Mouse (Mus musculus) midbrain, postnatal 0 days (tissue): ENCODE data around the gene Map3k3. TPM values are rescaled to one million over a fixed set of nuclear protein-coding genes. Genes with fewer than 3 reads are reported as not detected.

Source experiments
- ATAC-seq: fragments of 200-750 bp; cut with Nextera tagmentation; 2 replicates; pipeline ENCODE4 v1.8.0; 2017; ENCODE audit warnings: moderate number of reproducible peaks, mild to moderate bottlenecking, moderate TSS enrichment, moderate library complexity; ENCODE audit not compliant: low FRiP score
- DNase-seq: peaks from one replicate; pipeline ENCODE4 v3.0.0-alpha.2; 2015; ENCODE audit warnings: low spot score
- H3K27ac ChIP-seq: fragments of 300-500 bp; sonication (generic); 2 replicates; pipeline ENCODE4 v1.5.1; 2014; ENCODE audit warnings: low read depth, mild to moderate bottlenecking, low read length, mixed read lengths
- H3K27me3 ChIP-seq: fragments of 300-500 bp; sonication (generic); 2 replicates; pipeline ENCODE4 v1.6.1; 2014; ENCODE audit warnings: low read length, control low read depth, mixed read lengths; ENCODE audit not compliant: insufficient read depth
- H3K36me3 ChIP-seq: fragments of 300-500 bp; sonication (generic); 2 replicates; pipeline ENCODE4 v1.6.1; 2014; ENCODE audit warnings: low read length, control low read depth, mixed read lengths; ENCODE audit not compliant: insufficient read depth
- H3K4me1 ChIP-seq: fragments of 300-500 bp; sonication (generic); 2 replicates; pipeline ENCODE4 v1.6.1; 2014; ENCODE audit warnings: mild to moderate bottlenecking, control low read depth, antibody characterized with exemption, low read length, mixed read lengths; ENCODE audit not compliant: insufficient read depth
- H3K4me2 ChIP-seq: fragments of 300-500 bp; sonication (generic); 2 replicates; pipeline ENCODE4 v1.6.1; 2014; ENCODE audit warnings: low read depth, mild to moderate bottlenecking, low read length, mixed read lengths; ENCODE audit not compliant: poor library complexity, severe bottlenecking
- H3K4me3 ChIP-seq: fragments of 300-500 bp; sonication (generic); 2 replicates; pipeline ENCODE4 v1.5.1; 2014; ENCODE audit warnings: low read depth, mild to moderate bottlenecking, low read length, moderate library complexity
- H3K9ac ChIP-seq: fragments of 300-500 bp; sonication (generic); replicated peaks from 2 replicates; pipeline ENCODE4 v1.6.1; 2014; ENCODE audit warnings: mild to moderate bottlenecking, low read length, moderate library complexity, mixed read lengths; ENCODE audit not compliant: poor library complexity, severe bottlenecking
- H3K9me3 ChIP-seq: fragments of 300-500 bp; sonication (generic); 2 replicates; pipeline ENCODE4 v1.6.1; 2016; ENCODE audit warnings: low read length, control low read depth
- CTCF ChIP-seq: IDR thresholded peaks from 2 replicates; pipeline ENCODE4 v1.5.1; 2016; ENCODE audit warnings: antibody characterized with exemption, mild to moderate bottlenecking
- WGBS: fragments of 180-500 bp; shearing (Covaris S2); extraction: QIAGEN DNeasy Blood & Tissue Kit; methylation state at CpG from one replicate; pipeline ENCODE4 v1.1.7; 2014; 5-methylcytosine and 5-hydroxymethylcytosine counted together
- polyA plus RNA-seq: library from polyadenylated mRNA; unstranded; fragments of >200 nt; fragmentation: Nextera tagmentation; extraction: Ambion mirVana; gene quantifications from 2 replicates; pipeline ENCODE4 v1.2.1, GENCODE M21; 2015
- total RNA-seq: library from RNA; depleted of rRNA; stranded (reverse); fragments of >200 nt; gene quantifications from 2 replicates; pipeline ENCODE4 v1.2.3, GENCODE M21; 2014; rRNA removed

Gene Map3k3
- total and polyA plus RNA-seq, 2 experiments from 2014 or later = 9.2 to 26.4 TPM

DNA sequence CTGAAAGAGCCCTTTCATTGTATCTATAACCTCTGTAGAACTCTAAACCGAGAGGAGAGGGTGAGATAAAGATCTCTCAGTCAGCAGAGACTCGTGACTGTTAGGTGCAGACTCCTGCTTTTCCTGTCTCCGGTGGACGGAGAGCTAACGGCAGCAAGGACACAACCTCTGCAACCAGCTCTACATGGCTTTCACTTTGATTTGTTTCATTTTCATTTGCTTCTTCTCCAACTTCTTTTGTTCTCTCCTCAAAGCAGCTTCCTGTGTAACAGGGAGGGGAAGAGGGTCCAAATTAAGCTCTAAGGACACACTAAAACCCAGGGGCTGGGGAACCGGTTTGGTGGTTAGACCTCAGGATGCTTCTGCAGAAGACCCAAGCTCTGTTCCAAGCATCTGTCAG is 116.3 kb downstream of the Map3k3 start:
- no peak overlapping the region for H3K4me3 ChIP-seq
- ATAC-seq (no peak), DNase-seq (no peak)
- H3K36me3 ChIP-seq = peaks cover 48% of the 10 kb centered on the region
- no peak overlapping the region for H3K9ac ChIP-seq
- no peaks in the 10 kb centered on the region for H3K9me3 ChIP-seq
- H3K4me2 ChIP-seq = no peak overlapping the region
- no peaks in the 10 kb centered on the region for H3K4me1 ChIP-seq
- no peak for TF ChIP-seq CTCF
- no peak overlapping the region for H3K27ac ChIP-seq
- WGBS = 77% methylated on average over 6 of the region's 6 CpGs
- H3K27me3 ChIP-seq = no peaks in the 10 kb centered on the region

DNA sequence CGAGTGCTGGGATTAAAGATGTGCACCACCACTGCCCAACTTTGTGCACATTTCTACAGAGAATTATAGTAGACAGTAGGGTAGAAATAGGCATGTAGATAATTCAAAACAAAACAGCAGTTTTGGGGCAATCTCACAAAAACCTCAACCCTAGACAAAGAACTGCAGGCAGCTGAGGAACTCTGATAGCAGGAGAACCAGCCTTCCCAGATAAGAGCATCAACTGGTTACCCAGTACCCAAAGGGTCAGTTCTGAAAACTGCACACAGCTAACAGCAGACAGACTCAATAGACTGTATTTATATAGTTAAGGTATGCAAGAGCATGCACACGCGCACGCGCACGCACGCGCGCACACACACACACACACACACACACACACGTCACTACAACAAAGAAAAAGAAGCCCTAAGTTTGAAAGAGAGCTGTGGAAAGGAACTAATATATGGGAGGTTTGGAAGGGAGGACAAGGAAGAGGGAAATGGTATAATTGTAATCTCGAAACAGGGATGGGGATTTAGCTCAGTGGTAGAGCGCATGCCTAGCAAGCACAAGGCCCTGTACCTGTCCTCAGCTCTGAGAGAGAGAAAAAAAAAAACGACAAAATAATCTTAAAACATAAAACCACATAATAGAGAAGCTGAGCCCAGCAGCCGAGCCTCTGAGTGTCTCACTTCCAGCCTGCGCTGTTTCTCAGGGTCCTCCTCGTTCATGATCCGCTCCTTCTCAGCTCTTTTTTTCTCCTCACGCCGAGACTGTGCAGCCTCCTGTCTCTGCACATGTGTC is 117.1 kb downstream of the Map3k3 start:
- Histone ChIP-seq H3K4me1 (no peaks in the 10 kb centered on the region), H3K27ac (no peak overlapping the region), H3K9ac (no peak overlapping the region), H3K27me3 (no peaks in the 10 kb centered on the region), H3K36me3 (peaks cover 50% of the 10 kb centered on the region), H3K4me2 (no peak overlapping the region), H3K9me3 (no peaks in the 10 kb centered on the region), H3K4me3 (no peak overlapping the region)
- 96% methylated on average over 19 of the region's 19 CpGs for WGBS
- no peak for DNase-seq
- TF ChIP-seq CTCF = no peak
- ATAC-seq = no peak

DNA sequence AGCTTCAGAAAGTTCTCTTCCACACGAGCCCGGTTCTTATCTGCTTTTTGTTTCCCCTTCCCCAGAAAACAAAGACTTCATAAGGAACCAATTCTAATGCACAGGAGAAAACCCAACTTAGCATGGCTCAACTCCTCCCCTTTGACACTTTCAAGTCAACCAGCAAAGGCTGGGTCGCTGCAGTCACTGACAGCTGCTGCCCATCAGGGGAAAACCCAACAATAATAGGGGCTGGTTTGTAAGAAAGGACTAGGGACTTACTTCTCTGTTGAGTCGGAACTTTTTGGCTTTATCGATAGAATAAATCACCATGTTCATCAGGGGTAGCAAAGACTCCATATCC is 117.7 kb downstream of the Map3k3 start, which contains the start of gene Strada:
Gene Strada (minus strand): TSS at position 46 of the 343 bp plus-strand sequence.
- Histone ChIP-seq H3K27me3 (no peaks in the 10 kb centered on the region), H3K9me3 (no peaks in the 10 kb centered on the region), H3K4me2 (no peak within 1 kb of the TSS), H3K9ac (no peak within 1 kb of the TSS), H3K4me1 (no peaks in the 10 kb centered on the region), H3K27ac (no peak within 1 kb of the TSS), H3K4me3 (no peak within 1 kb of the TSS), H3K36me3 (peaks cover 55% of the 10 kb centered on the region)
- TF ChIP-seq CTCF = no peak
- no peak for DNase-seq
- 91% methylated on average over 5 of the region's 5 CpGs for WGBS
- no peak for ATAC-seq

Other genes with a start within 250 kb of the Map3k3 start
- gene Cyb561, start 131.3 kb upstream of the Map3k3 start, total RNA-seq = 64.2 and 69.7 TPM in 2 replicates
- gene Cyb561, start 131.3 kb upstream of the Map3k3 start, polyA plus RNA-seq = 76.7 and 79.6 TPM in 2 replicates
- 25.1 and 27.0 TPM in 2 replicates for gene Ace, start 116.7 kb upstream of the Map3k3 start, total RNA-seq
- 10.0 and 10.1 TPM in 2 replicates for gene Ace, start 116.7 kb upstream of the Map3k3 start, polyA plus RNA-seq
- not detected in 2 replicates for gene Ace3, start 89.9 kb upstream of the Map3k3 start, total RNA-seq
- 0.07 TPM in 1 of 2 replicates, not detected in the other for gene Ace3, start 89.9 kb upstream of the Map3k3 start, polyA plus RNA-seq
- 3.1 TPM in 2 replicates for gene Kcnh6, start 76.5 kb upstream of the Map3k3 start, total RNA-seq
- gene Kcnh6, start 76.5 kb upstream of the Map3k3 start, polyA plus RNA-seq = 2.8 and 3.1 TPM in 2 replicates
- gene Dcaf7, start 47.7 kb upstream of the Map3k3 start, total RNA-seq = 313 and 343 TPM in 2 replicates
- 166 and 170 TPM in 2 replicates for gene Dcaf7, start 47.7 kb upstream of the Map3k3 start, polyA plus RNA-seq
- 17.3 and 18.6 TPM in 2 replicates for gene Taco1, start 18.6 kb upstream of the Map3k3 start, total RNA-seq
- gene Taco1, start 18.6 kb upstream of the Map3k3 start, polyA plus RNA-seq = 5.1 and 5.8 TPM in 2 replicates
- gene Gm10840, start 76.2 kb downstream of the Map3k3 start, total RNA-seq = not detected in 2 replicates
- gene Gm10840, start 76.2 kb downstream of the Map3k3 start, polyA plus RNA-seq = not detected in 2 replicates
- 69.7 and 81.8 TPM in 2 replicates for gene Limd2, start 76.2 kb downstream of the Map3k3 start, total RNA-seq
- gene Limd2, start 76.2 kb downstream of the Map3k3 start, polyA plus RNA-seq = 122 and 141 TPM in 2 replicates
- 26.9 and 31.2 TPM in 2 replicates for gene Strada, start 117.6 kb downstream of the Map3k3 start, total RNA-seq
- 21.2 and 22.7 TPM in 2 replicates for gene Strada, start 117.6 kb downstream of the Map3k3 start, polyA plus RNA-seq
- 31.7 and 37.0 TPM in 2 replicates for gene Ccdc47, start 131.7 kb downstream of the Map3k3 start, total RNA-seq
- 88.8 and 94.9 TPM in 2 replicates for gene Ccdc47, start 131.7 kb downstream of the Map3k3 start, polyA plus RNA-seq
- 39.7 and 61.7 TPM in 2 replicates for gene Ddx42, start 132.3 kb downstream of the Map3k3 start, total RNA-seq
- gene Ddx42, start 132.3 kb downstream of the Map3k3 start, polyA plus RNA-seq = 61.4 and 64.8 TPM in 2 replicates
- gene Ftsj3, start 171.5 kb downstream of the Map3k3 start, total RNA-seq = 34.5 and 46.9 TPM in 2 replicates
- 27.5 and 27.9 TPM in 2 replicates for gene Ftsj3, start 171.5 kb downstream of the Map3k3 start, polyA plus RNA-seq
- gene Psmc5, start 171.5 kb downstream of the Map3k3 start, total RNA-seq = 76.1 and 88.4 TPM in 2 replicates
- gene Psmc5, start 171.5 kb downstream of the Map3k3 start, polyA plus RNA-seq = 280 and 290 TPM in 2 replicates
- gene Smarcd2, start 188.4 kb downstream of the Map3k3 start, total RNA-seq = 11.7 and 27.5 TPM in 2 replicates
- gene Smarcd2, start 188.4 kb downstream of the Map3k3 start, polyA plus RNA-seq = 6.8 and 7.6 TPM in 2 replicates
- 0.22 and 0.24 TPM in 2 replicates for gene Tcam1, start 192.1 kb downstream of the Map3k3 start, total RNA-seq
- gene Tcam1, start 192.1 kb downstream of the Map3k3 start, polyA plus RNA-seq = 0.10 and 0.20 TPM in 2 replicates
- 1.3 TPM in 1 of 2 replicates, not detected in the other for gene Gh, start 217.3 kb downstream of the Map3k3 start, total RNA-seq
- gene Gh, start 217.3 kb downstream of the Map3k3 start, polyA plus RNA-seq = not detected in 2 replicates
- 0.38 and 1.9 TPM in 2 replicates for gene Cd79b, start 230.1 kb downstream of the Map3k3 start, total RNA-seq
- 1.1 and 1.2 TPM in 2 replicates for gene Cd79b, start 230.1 kb downstream of the Map3k3 start, polyA plus RNA-seq